Mouse (Mus musculus) hindbrain, embryonic 15.5 days (tissue): ENCODE results near the gene Foxm1. TPM values are rescaled to one million over a fixed set of nuclear protein-coding genes. Genes with fewer than 3 reads are reported as not detected.

Experiments
- ATAC-seq: fragments of 200-750 bp; cut with Nextera tagmentation; 2 replicates; pipeline ENCODE4 v1.8.0; 2017; ENCODE audit warnings: low read depth, moderate number of reproducible peaks, moderate TSS enrichment; ENCODE audit not compliant: low FRiP score
- H3K27ac ChIP-seq: fragments of 300-500 bp; sonication (generic); replicated peaks from 2 replicates; pipeline ENCODE4 v1.5.1; 2015; ENCODE audit warnings: mild to moderate bottlenecking, inconsistent platforms
- H3K27me3 ChIP-seq: fragments of 300-500 bp; sonication (generic); 2 replicates; pipeline ENCODE4 v1.6.1; 2015; ENCODE audit warnings: control low read depth, inconsistent platforms
- H3K36me3 ChIP-seq: fragments of 300-500 bp; sonication (generic); 2 replicates; pipeline ENCODE4 v1.6.1; 2015; ENCODE audit warnings: control low read depth, inconsistent platforms
- H3K4me1 ChIP-seq: fragments of 300-500 bp; sonication (generic); replicated peaks from 2 replicates; pipeline ENCODE4 v1.6.1; 2015; ENCODE audit warnings: control low read depth, inconsistent platforms
- H3K4me2 ChIP-seq: fragments of 300-500 bp; sonication (generic); 2 replicates; pipeline ENCODE4 v1.6.1; 2015; ENCODE audit warnings: moderate library complexity, mild to moderate bottlenecking, inconsistent platforms
- H3K4me3 ChIP-seq: fragments of 300-500 bp; sonication (generic); 2 replicates; pipeline ENCODE4 v1.5.1; 2015; ENCODE audit warnings: mild to moderate bottlenecking, inconsistent platforms
- H3K9ac ChIP-seq: fragments of 300-500 bp; sonication (generic); 2 replicates; pipeline ENCODE4 v1.6.1; 2015; ENCODE audit warnings: inconsistent platforms
- H3K9me3 ChIP-seq: fragments of 300-500 bp; sonication (generic); 2 replicates; pipeline ENCODE4 v1.6.1; 2016; ENCODE audit warnings: control low read depth, inconsistent platforms
- whole genome bisulfite sequencing: fragments of 180-500 bp; shearing (Covaris S2); methylation state at CpG from one replicate; pipeline ENCODE4 v1.1.7; 2015; 5-methylcytosine and 5-hydroxymethylcytosine counted together
- polyA plus RNA-seq: library from polyadenylated mRNA; unstranded; fragments of >200 nt; fragmentation: Nextera tagmentation; extraction: Ambion mirVana; gene quantifications from 2 replicates; pipeline ENCODE4 v1.2.1, GENCODE M21; 2015

Foxm1 gene
- polyA plus RNA-seq, 1 experiment from 2014 or later: 9.0 TPM

GRCm38 (mm10) chr6:128354140-128354539 lies 8.6 kb upstream of the Foxm1 start:
- ATAC-seq: no peak
- H3K9me3 ChIP-seq: no peaks in the 10 kb centered on the region
- peaks cover 11% of the 10 kb centered on the region for H3K36me3 ChIP-seq
- H3K27ac ChIP-seq: no peak overlapping the region
- peak overlapping the region; percentile 85 for H3K4me3 ChIP-seq
- H3K4me1 ChIP-seq: peaks cover 31% of the 10 kb centered on the region
- peak overlapping the region; percentile 58 for H3K4me2 ChIP-seq
- H3K27me3 ChIP-seq: no peaks in the 10 kb centered on the region
- no peak overlapping the region; the same call in 1 of the 2 replicates for H3K9ac ChIP-seq
- WGBS: 52% methylated on average over 3 of the region's 3 CpGs

DNA sequence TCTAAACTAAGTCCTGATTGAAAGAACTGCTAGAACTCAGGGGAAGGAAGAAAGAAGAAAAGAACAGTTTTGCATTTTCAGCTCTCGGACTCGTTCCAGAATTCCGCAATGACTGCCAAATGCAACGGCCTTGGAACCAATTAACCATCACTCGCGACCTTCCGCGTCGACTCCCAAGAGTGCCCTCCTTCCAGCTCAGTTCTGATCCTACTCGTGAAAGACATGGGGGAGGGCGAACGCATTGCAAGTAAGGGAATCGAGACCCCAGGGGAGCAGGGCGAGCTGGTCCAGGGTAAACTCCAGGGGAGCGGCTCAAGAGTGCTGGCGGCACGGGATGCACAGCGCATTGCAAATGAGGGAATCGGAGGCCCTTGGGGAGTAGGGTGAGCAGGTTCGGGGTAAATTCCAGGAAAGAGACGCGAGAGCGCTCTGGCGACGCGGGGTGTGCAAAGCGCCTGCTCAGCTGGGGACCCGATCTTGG lies 7.5 kb upstream of the Foxm1 start:
- Histone ChIP-seq H3K27ac (peak overlapping the region; percentile 92), H3K9me3 (no peaks in the 10 kb centered on the region), H3K27me3 (no peaks in the 10 kb centered on the region), H3K4me2 (peak overlapping the region; percentile 58), H3K9ac (peak overlapping the region; percentile 90), H3K36me3 (peaks cover 11% of the 10 kb centered on the region), H3K4me1 (peaks cover 36% of the 10 kb centered on the region), H3K4me3 (peak overlapping the region; percentile 85)
- ATAC-seq: peak; percentile 78
- WGBS: 0% methylated on average over 28 of the region's 28 CpGs

DNA sequence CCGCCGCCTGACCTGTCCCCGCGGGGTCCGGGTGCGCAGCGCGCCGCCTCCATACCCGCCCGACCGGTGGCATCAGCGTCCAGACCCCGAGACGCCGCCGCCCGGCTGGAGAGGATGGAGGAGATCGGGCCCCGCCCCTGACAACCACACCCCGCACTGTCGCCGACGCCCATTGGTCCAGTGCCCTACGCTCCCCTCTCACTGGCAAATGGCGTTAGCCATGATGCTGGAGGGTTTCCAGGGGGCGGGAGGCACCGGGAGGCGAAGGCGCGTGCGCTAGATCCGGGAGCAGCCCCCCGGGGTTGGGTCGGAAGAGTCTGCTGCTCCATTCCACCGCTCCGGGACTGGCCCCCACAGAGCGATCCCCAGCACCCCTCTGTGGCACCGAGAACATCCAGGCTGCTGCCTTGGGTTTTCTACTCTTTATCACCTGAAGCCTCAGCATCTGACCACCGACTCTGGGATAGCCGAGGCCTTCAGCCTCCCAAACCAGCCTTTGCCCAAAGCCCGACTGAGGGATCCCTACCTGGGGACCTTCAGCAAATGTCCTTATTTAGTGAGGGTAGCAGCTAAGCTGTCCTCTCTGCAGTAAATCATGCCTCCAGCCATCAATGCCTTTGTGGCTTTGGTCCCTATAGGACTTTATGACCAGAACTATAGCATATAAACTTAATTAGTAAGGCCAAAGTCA lies 6.9 kb upstream of the Foxm1 start, which contains the start of gene Tulp3:
Tulp3 (minus strand) TSS at position 126 of the 691 bp plus-strand sequence.
- peak within 1 kb of the TSS; percentile 92 for H3K27ac ChIP-seq
- ATAC-seq: peak; percentile 98
- H3K27me3 ChIP-seq: no peaks in the 10 kb centered on the region
- H3K4me3 ChIP-seq: peak within 1 kb of the TSS; percentile 85
- H3K36me3 ChIP-seq: peaks cover 11% of the 10 kb centered on the region; the same call in 1 of the 2 replicates
- no peaks in the 10 kb centered on the region for H3K9me3 ChIP-seq
- peak within 1 kb of the TSS; percentile 58 for H3K4me2 ChIP-seq
- under 1% methylated on average over 41 of the region's 42 CpGs for WGBS
- peak within 1 kb of the TSS; percentile 90 for H3K9ac ChIP-seq
- H3K4me1 ChIP-seq: peaks cover 42% of the 10 kb centered on the region

- 3% methylated on average over 2 of the region's 2 CpGs for WGBS
- Histone ChIP-seq H3K4me1 (peaks cover 50% of the 10 kb centered on the region), H3K27ac (no peak overlapping the region), H3K4me2 (no peak overlapping the region), H3K36me3 (peaks cover 11% of the 10 kb centered on the region; the same call in 1 of the 2 replicates), H3K9ac (no peak overlapping the region), H3K4me3 (no peak overlapping the region), H3K9me3 (no peaks in the 10 kb centered on the region), H3K27me3 (no peaks in the 10 kb centered on the region)
- no peak for ATAC-seq
Observed at GRCm38 (mm10) chr6:128358999-128359398, 3.8 kb upstream of the Foxm1 start.

GRCm38 (mm10) chr6:128361901-128362300 lies 866 bp upstream of the Foxm1 start:
- H3K9me3 ChIP-seq: no peaks in the 10 kb centered on the region
- peak overlapping the region; percentile 90 for H3K27ac ChIP-seq
- H3K36me3 ChIP-seq: peaks cover 11% of the 10 kb centered on the region; the same call in 1 of the 2 replicates
- WGBS: 11% methylated on average over 9 of the region's 9 CpGs
- peak overlapping the region; percentile 99 for H3K4me2 ChIP-seq
- H3K4me1 ChIP-seq: peaks cover 35% of the 10 kb centered on the region
- no peak for ATAC-seq
- H3K4me3 ChIP-seq: peak overlapping the region; percentile 66
- H3K27me3 ChIP-seq: no peaks in the 10 kb centered on the region
- peak overlapping the region; percentile 69 for H3K9ac ChIP-seq

DNA sequence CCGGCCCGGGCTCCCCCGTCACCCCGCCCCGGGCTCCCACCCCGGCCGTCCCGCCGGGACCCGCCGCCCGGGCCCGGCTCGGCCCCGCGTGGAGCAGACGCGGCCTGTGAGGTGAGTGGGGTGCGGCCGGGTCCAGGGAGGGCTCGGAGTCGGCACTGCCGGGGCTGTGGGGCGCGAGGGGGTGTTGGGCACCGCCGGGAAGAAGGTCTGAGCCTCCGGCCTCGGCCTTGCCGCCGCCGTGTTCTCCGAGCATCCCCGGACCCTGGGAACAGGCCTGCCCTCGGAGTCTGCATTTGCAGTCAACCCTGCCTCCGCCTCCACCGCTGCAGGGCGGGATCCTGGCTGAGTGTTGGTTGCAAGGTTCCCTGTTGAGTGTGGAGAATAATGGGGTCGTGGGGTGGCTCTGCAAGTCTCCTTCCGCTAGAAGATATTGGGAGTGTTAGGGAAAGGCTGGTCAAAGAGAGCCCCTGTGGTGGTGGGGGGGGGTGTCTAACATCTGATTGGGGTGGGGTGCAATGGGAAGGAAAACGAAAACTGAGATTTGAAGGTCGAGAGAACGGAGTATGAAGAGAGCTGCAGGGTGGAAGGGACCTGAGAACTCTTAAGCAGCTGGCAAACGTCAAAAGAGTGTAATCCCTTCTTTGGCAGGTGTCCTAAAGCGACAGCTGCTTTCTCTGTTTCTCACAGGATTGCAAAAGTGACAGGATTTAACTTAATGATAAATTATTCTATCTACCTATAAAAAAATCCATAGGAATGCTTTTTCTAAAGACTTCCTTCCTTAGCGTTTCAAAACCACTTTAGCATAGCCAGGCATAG lies 449 bp downstream of the Foxm1 start:
- WGBS: 2% methylated on average over 46 of the region's 46 CpGs
- Histone ChIP-seq H3K27ac (peak overlapping the region; percentile 90), H3K27me3 (no peaks in the 10 kb centered on the region), H3K4me3 (peak overlapping the region; percentile 66), H3K9me3 (no peaks in the 10 kb centered on the region), H3K9ac (peak overlapping the region; percentile 69), H3K4me2 (peak overlapping the region; percentile 99), H3K36me3 (peaks cover 7% of the 10 kb centered on the region; the same call in 1 of the 2 replicates), H3K4me1 (peaks cover 35% of the 10 kb centered on the region)
- peak; percentile 15; the same call in 1 of the 2 replicates for ATAC-seq

DNA sequence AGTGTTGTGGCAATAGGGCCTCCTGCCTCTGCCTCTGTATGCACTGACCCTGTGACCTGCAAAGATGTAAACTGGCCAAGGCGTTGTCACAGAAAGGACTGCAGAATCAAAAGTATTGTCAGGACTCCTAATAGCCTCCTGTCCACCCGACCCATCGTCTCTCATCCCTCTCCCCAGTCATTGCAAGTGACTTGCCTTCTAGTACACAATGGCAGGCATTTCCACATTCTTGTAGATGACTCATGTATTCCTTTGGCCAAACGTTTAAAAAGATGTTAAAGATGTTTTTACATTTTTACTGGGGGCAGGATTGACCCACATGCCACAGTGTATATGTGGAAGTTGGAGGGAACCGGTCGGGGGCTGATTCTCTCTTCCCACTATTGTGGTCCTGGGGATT lies 2.0 kb downstream of the Foxm1 start:
- no peaks in the 10 kb centered on the region for H3K9me3 ChIP-seq
- no peak for ATAC-seq
- no peak overlapping the region for H3K9ac ChIP-seq
- no peak overlapping the region for H3K27ac ChIP-seq
- no peaks in the 10 kb centered on the region for H3K36me3 ChIP-seq
- H3K4me1 ChIP-seq: peaks cover 28% of the 10 kb centered on the region
- no peaks in the 10 kb centered on the region for H3K27me3 ChIP-seq
- H3K4me2 ChIP-seq: no peak overlapping the region
- whole genome bisulfite sequencing: 68% methylated on average over 6 of the region's 6 CpGs
- no peak overlapping the region for H3K4me3 ChIP-seq

DNA sequence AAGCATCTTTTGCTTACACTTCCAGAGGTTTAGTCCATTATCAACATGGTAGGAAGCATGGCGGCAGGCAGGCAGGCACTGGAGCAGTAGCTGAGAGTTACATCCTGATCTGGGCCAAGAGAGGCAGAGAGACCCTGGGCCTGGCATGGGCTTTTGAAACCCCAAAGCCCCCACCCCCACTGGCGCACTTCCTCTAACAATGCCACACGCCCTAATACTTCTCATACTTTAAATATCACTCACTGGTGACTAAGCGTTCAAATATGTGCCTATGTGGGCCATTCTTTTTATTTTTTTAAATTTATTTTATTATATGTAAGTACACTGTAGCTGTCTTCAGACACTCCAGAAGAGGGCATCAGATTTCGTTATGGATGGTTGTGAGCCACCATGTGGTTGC lies 3.7 kb downstream of the Foxm1 start:
- Histone ChIP-seq H3K27me3 (no peaks in the 10 kb centered on the region), H3K36me3 (0 out of 2 replicates have a peak, but pooled peaks cover 2% of the 10 kb centered on the region), H3K4me2 (no peak overlapping the region), H3K4me3 (no peak overlapping the region), H3K4me1 (peaks cover 11% of the 10 kb centered on the region), H3K9me3 (no peaks in the 10 kb centered on the region), H3K27ac (no peak overlapping the region), H3K9ac (no peak overlapping the region)
- no peak for ATAC-seq
- 96% methylated on average over 5 of the region's 5 CpGs for WGBS

DNA sequence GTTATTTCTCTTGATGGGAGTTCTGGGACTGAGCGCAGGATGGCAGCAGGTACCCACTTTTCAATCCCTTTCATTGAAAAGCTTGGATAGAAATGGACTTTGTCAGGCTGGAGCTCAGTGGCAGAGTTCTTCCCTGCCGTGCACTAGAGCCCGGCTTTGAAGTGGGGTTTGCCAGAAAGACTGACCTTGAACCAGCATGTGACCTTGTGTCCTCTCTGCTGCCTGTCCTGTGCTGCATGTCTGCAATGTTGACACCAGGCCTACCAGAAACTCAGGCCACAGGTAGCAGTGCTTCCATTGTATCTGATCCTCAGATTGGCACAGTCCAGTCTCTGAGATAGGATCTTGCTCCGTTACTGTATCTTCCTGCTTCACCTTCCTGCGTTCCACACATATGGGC lies 7.3 kb downstream of the Foxm1 start:
- H3K9me3 ChIP-seq: no peaks in the 10 kb centered on the region
- 95% methylated on average over 5 of the region's 5 CpGs for WGBS
- H3K4me1 ChIP-seq: peaks cover 4% of the 10 kb centered on the region
- H3K27ac ChIP-seq: no peak overlapping the region
- H3K4me2 ChIP-seq: no peak overlapping the region
- ATAC-seq: no peak
- H3K27me3 ChIP-seq: no peaks in the 10 kb centered on the region
- no peak overlapping the region for H3K4me3 ChIP-seq
- H3K36me3 ChIP-seq: 0 out of 2 replicates have a peak, but pooled peaks cover 3% of the 10 kb centered on the region
- no peak overlapping the region for H3K9ac ChIP-seq

DNA sequence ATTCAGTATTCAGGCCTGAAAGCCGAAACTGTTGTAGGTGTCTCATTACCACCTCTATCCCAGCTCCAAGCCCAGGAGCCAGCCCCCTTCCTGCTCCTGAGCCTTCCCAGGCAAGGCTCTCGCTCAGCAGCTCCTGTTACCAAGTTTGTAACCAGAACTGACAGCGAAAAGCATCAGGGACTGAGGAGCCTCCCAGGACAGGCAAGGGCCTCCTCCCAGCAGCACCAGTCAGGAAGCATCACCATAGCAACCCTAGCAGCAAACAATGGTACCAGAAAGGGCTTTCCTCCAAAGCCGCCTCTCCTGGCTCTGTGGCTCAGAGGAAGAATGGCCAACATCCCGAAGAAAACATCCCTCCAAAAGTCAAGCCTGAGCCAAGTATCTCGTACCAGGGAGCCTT lies 12.4 kb downstream of the Foxm1 start, which contains the start of the genes Tex52 and Gm44596:
Tex52 (plus strand) TSS at position 265 of the 400 bp plus-strand sequence.
Gm44596 (plus strand) TSS at position 312 of the 400 bp plus-strand sequence.
- Histone ChIP-seq H3K4me2 (0 out of 2 replicates have a peak within 1 kb of the TSS, but pooled peaks have one; percentile 4), H3K9me3 (no peaks in the 10 kb centered on the region), H3K27ac (peak within 1 kb of the TSS; percentile 50), H3K4me3 (no peak within 1 kb of the TSS), H3K36me3 (0 out of 2 replicates have a peak, but pooled peaks cover 3% of the 10 kb centered on the region), H3K27me3 (no peaks in the 10 kb centered on the region), H3K9ac (no peak within 1 kb of the TSS), H3K4me1 (peaks cover 7% of the 10 kb centered on the region)
- peak; percentile 78 for ATAC-seq
- WGBS: 10% methylated on average over 6 of the region's 6 CpGs

DNA sequence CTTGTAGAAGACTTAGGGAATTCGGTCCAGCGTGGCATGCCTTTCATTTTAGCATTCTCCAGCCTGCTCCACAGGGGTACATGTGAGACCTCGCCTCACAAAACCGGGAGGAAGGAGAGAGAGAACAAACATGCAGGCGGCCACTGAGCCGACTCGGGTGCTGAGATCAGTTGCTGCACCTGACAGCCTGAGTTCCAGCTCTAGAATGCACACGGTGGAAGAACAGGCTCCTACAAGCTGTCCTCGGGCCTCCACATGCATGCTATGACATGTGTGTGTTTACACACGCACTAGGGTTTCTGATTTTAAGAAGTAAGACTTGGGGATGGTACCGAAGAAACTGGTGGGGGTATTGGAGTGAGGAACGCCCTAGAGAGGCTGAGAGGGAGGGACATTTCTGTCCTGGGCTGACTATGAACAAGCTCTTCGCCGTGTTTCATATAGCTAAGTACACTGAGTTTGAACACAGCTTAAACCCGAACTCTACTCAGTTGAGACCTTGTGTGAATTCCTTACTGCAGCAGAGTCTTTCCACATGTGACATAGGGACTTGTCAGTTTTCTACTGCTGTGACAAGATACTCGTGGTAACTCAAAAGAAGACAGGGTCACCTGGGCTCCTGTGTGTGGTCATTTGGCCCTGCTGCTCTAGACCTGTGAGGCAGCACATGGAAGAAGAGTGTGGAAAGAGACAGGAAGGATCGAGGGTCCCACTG lies 13.8 kb downstream of the Foxm1 start:
- ATAC-seq: no peak
- Histone ChIP-seq H3K27ac (no peak overlapping the region), H3K4me2 (no peak overlapping the region), H3K4me1 (peaks cover 7% of the 10 kb centered on the region), H3K27me3 (no peaks in the 10 kb centered on the region), H3K9me3 (no peaks in the 10 kb centered on the region), H3K9ac (no peak overlapping the region), H3K36me3 (0 out of 2 replicates have a peak, but pooled peaks cover under 1% of the 10 kb centered on the region), H3K4me3 (no peak overlapping the region)
- 90% methylated on average over 17 of the region's 17 CpGs for WGBS
